Mouse (Mus musculus): ENCODE results near the gene Bdh1. TPM values are rescaled to one million over a fixed set of nuclear protein-coding genes. Genes with fewer than 3 reads are reported as not detected.

Bdh1 gene
- polyA plus RNA-seq, 1 experiment from 2014 or later: 62.6 TPM

GRCm38 (mm10) chr16:31495356-31495755 lies 73.3 kb downstream of the Bdh1 start:
- no peak for ATAC-seq (ENCODE audit: insufficient read depth, low FRiP score, low read depth)
- Histone ChIP-seq H3K4me3 (replicated peaks) (no peak overlapping the region), H3K9ac (no peak overlapping the region), H3K4me2 (no peak overlapping the region), H3K27me3 (replicated peaks) (no peaks in the 10 kb centered on the region), H3K9me3 (no peaks in the 10 kb centered on the region), H3K36me3 (no peaks in the 10 kb centered on the region), H3K4me1 (peaks cover 21% of the 10 kb centered on the region), H3K27ac (no peak overlapping the region)
- 64% methylated on average over 7 of the region's 7 CpGs for WGBS

- Histone ChIP-seq H3K4me3 (replicated peaks) (no peak overlapping the region), H3K4me2 (no peak overlapping the region), H3K27me3 (replicated peaks) (no peaks in the 10 kb centered on the region), H3K27ac (no peak overlapping the region), H3K9ac (no peak overlapping the region), H3K9me3 (no peaks in the 10 kb centered on the region), H3K36me3 (no peaks in the 10 kb centered on the region), H3K4me1 (peaks cover 23% of the 10 kb centered on the region)
- no peak for ATAC-seq (ENCODE audit: insufficient read depth, low FRiP score, low read depth)
- WGBS: 74% methylated on average over 9 of the region's 9 CpGs
Observed at GRCm38 (mm10) chr16:31495769-31496168, 73.7 kb downstream of the Bdh1 start.

GRCm38 (mm10) chr16:31498336-31498735 lies 76.3 kb downstream of the Bdh1 start:
- no peak for ATAC-seq (ENCODE audit: insufficient read depth, low FRiP score, low read depth)
- Histone ChIP-seq H3K27me3 (replicated peaks) (no peaks in the 10 kb centered on the region), H3K9ac (no peak overlapping the region), H3K4me1 (peaks cover 22% of the 10 kb centered on the region), H3K36me3 (no peaks in the 10 kb centered on the region), H3K9me3 (no peaks in the 10 kb centered on the region), H3K4me3 (replicated peaks) (no peak overlapping the region), H3K27ac (no peak overlapping the region), H3K4me2 (no peak overlapping the region)
- 73% methylated on average over 4 of the region's 4 CpGs for WGBS

- Histone ChIP-seq H3K4me2 (no peak overlapping the region), H3K27ac (no peak overlapping the region), H3K4me3 (replicated peaks) (no peak overlapping the region), H3K4me1 (peaks cover 15% of the 10 kb centered on the region), H3K36me3 (no peaks in the 10 kb centered on the region), H3K9me3 (no peaks in the 10 kb centered on the region), H3K9ac (no peak overlapping the region), H3K27me3 (replicated peaks) (no peaks in the 10 kb centered on the region)
- WGBS: 92% methylated on average over 6 of the region's 6 CpGs
- ATAC-seq (ENCODE audit: insufficient read depth, low FRiP score, low read depth): no peak
Observed at GRCm38 (mm10) chr16:31499021-31499420, 76.9 kb downstream of the Bdh1 start.

- no peak overlapping the region for H3K9ac ChIP-seq
- WGBS: 70% methylated on average over 11 of the region's 11 CpGs
- no peaks in the 10 kb centered on the region for H3K36me3 ChIP-seq
- H3K9me3 ChIP-seq: no peaks in the 10 kb centered on the region
- H3K4me2 ChIP-seq: no peak overlapping the region
- no peak for ATAC-seq (ENCODE audit: insufficient read depth, low FRiP score, low read depth)
- peaks cover 10% of the 10 kb centered on the region; the same call in 1 of the 2 replicates for H3K4me1 ChIP-seq
- H3K27ac ChIP-seq: no peak overlapping the region
- H3K27me3 ChIP-seq (replicated peaks): no peaks in the 10 kb centered on the region
- no peak overlapping the region for H3K4me3 ChIP-seq (replicated peaks)
Observed at GRCm38 (mm10) chr16:31499681-31500310, 77.7 kb downstream of the Bdh1 start.

- H3K4me2 ChIP-seq: no peak overlapping the region
- no peak for ATAC-seq (ENCODE audit: insufficient read depth, low FRiP score, low read depth)
- peaks cover 10% of the 10 kb centered on the region; the same call in 1 of the 2 replicates for H3K4me1 ChIP-seq
- H3K27me3 ChIP-seq (replicated peaks): no peaks in the 10 kb centered on the region
- H3K36me3 ChIP-seq: no peaks in the 10 kb centered on the region
- H3K9ac ChIP-seq: no peak overlapping the region
- WGBS: 61% methylated on average over 3 of the region's 3 CpGs
- no peak overlapping the region for H3K27ac ChIP-seq
- H3K9me3 ChIP-seq: no peaks in the 10 kb centered on the region
- H3K4me3 ChIP-seq (replicated peaks): no peak overlapping the region
Observed at GRCm38 (mm10) chr16:31500532-31500931, 78.5 kb downstream of the Bdh1 start.

GRCm38 (mm10) chr16:31500969-31501750 lies 79.1 kb downstream of the Bdh1 start:
- 62% methylated on average over 14 of the region's 14 CpGs for WGBS

GRCm38 (mm10) chr16:31501751-31502365 lies 79.8 kb downstream of the Bdh1 start:
- no peak overlapping the region for H3K4me2 ChIP-seq
- no peaks in the 10 kb centered on the region for H3K36me3 ChIP-seq
- H3K9ac ChIP-seq: no peak overlapping the region
- 66% methylated on average over 14 of the region's 14 CpGs for WGBS
- peaks cover 14% of the 10 kb centered on the region; the same call in 1 of the 2 replicates for H3K4me1 ChIP-seq
- H3K27me3 ChIP-seq (replicated peaks): no peaks in the 10 kb centered on the region
- H3K4me3 ChIP-seq (replicated peaks): no peak overlapping the region
- no peaks in the 10 kb centered on the region for H3K9me3 ChIP-seq
- H3K27ac ChIP-seq: no peak overlapping the region
- no peak for ATAC-seq (ENCODE audit: insufficient read depth, low FRiP score, low read depth)

More at GRCm38 (mm10) chr16:31500969-31501750, 79.1 kb downstream of the Bdh1 start:
- no peaks in the 10 kb centered on the region for H3K36me3 ChIP-seq
- H3K27ac ChIP-seq: 0 out of 2 replicates have a peak overlapping the region, but pooled peaks have one; percentile 2
- no peak overlapping the region for H3K9ac ChIP-seq
- H3K27me3 ChIP-seq (replicated peaks): no peaks in the 10 kb centered on the region
- no peak for ATAC-seq (ENCODE audit: insufficient read depth, low FRiP score, low read depth)
- H3K4me1 ChIP-seq: peaks cover 10% of the 10 kb centered on the region; the same call in 1 of the 2 replicates
- no peak overlapping the region for H3K4me3 ChIP-seq (replicated peaks)
- H3K4me2 ChIP-seq: no peak overlapping the region
- H3K9me3 ChIP-seq: no peaks in the 10 kb centered on the region

GRCm38 (mm10) chr16:31506665-31507456 lies 84.8 kb downstream of the Bdh1 start:
- H3K9me3 ChIP-seq: no peaks in the 10 kb centered on the region
- ATAC-seq (ENCODE audit: insufficient read depth, low FRiP score, low read depth): peak; percentile 83
- peaks cover 34% of the 10 kb centered on the region for H3K4me1 ChIP-seq
- H3K36me3 ChIP-seq: no peaks in the 10 kb centered on the region
- peak overlapping the region; percentile 93 for H3K27ac ChIP-seq
- H3K27me3 ChIP-seq (replicated peaks): no peaks in the 10 kb centered on the region
- no peak overlapping the region for H3K4me3 ChIP-seq (replicated peaks)
- H3K9ac ChIP-seq: no peak overlapping the region
- peak overlapping the region; percentile 43 for H3K4me2 ChIP-seq
- 43% methylated on average over 10 of the region's 10 CpGs for WGBS

GRCm38 (mm10) chr16:31507457-31507755 lies 85.3 kb downstream of the Bdh1 start:
- Histone ChIP-seq H3K27me3 (replicated peaks) (no peaks in the 10 kb centered on the region), H3K4me1 (peaks cover 34% of the 10 kb centered on the region), H3K36me3 (no peaks in the 10 kb centered on the region), H3K4me3 (replicated peaks) (no peak overlapping the region), H3K27ac (peak overlapping the region; percentile 93), H3K9ac (no peak overlapping the region), H3K4me2 (peak overlapping the region; percentile 43), H3K9me3 (no peaks in the 10 kb centered on the region)
- 39% methylated on average over 6 of the region's 6 CpGs for WGBS
- ATAC-seq (ENCODE audit: insufficient read depth, low FRiP score, low read depth): peak; percentile 32; the same call in 1 of the 2 replicates

- Histone ChIP-seq H3K9ac (no peak overlapping the region), H3K27me3 (replicated peaks) (no peaks in the 10 kb centered on the region), H3K27ac (peak overlapping the region; percentile 93), H3K36me3 (no peaks in the 10 kb centered on the region), H3K4me2 (peak overlapping the region; percentile 43), H3K4me1 (peaks cover 34% of the 10 kb centered on the region), H3K4me3 (replicated peaks) (peak overlapping the region; percentile 9; the same call in 1 of the 2 replicates), H3K9me3 (no peaks in the 10 kb centered on the region)
- WGBS: 43% methylated on average over 14 of the region's 14 CpGs
- peak; percentile 45 for ATAC-seq (ENCODE audit: insufficient read depth, low FRiP score, low read depth)
Observed at GRCm38 (mm10) chr16:31507794-31508526, 85.9 kb downstream of the Bdh1 start.

All from stomach, embryonic 15.5 days (tissue).